Mouse (Mus musculus) heart, postnatal 36 days (tissue): ENCODE data around the gene Rabggtb. TPM values are rescaled to one million over a fixed set of nuclear protein-coding genes. Genes with fewer than 3 reads are reported as not detected.
"Not testable (repeated sequence)": the region's sequence is repeated elsewhere in the genome, so short reads cannot be mapped to it uniquely, and the experiment has no call there.

ENCODE experiments used
- DNase-seq, 2 experiments: peaks; one replicate each; pipeline ENCODE4 v3.0.0; 2021 to 2022
- intact Hi-C: fragments of 180-260 bp; cut with DNase I; formaldehyde crosslinking; loops from one replicate; pipeline ENCODE4 v1.15.1; 2025
- total RNA-seq, 2 experiments: library from RNA; stranded (reverse); gene quantifications; 2 replicates each; pipeline ENCODE4 v1.2.3; 2021

Gene Rabggtb
- total RNA-seq, 2 experiments from 2014 or later = 92.9 to 93.6 TPM

DNA sequence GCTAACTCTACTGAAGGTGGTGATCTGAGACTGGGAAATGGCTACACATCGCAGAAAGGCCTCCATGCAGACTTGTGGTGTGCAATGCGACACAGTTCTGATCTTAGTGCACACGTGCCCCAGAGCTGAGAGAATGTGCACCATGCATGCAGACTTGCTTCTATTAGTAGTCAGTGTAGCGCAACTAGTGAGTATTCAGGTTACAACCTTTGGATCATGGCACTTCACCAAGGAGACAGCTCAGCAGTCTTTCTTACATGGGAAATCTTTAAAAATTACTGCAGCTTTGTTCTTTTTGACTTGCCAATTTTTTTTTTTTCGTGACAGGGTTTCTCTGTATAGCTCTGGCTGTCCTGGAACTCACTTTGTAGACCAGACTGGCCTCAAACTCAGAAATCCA, 41.4 kb downstream of the Rabggtb start:
- intact Hi-C loops = no loop called here
- no peak for DNase-seq

DNA sequence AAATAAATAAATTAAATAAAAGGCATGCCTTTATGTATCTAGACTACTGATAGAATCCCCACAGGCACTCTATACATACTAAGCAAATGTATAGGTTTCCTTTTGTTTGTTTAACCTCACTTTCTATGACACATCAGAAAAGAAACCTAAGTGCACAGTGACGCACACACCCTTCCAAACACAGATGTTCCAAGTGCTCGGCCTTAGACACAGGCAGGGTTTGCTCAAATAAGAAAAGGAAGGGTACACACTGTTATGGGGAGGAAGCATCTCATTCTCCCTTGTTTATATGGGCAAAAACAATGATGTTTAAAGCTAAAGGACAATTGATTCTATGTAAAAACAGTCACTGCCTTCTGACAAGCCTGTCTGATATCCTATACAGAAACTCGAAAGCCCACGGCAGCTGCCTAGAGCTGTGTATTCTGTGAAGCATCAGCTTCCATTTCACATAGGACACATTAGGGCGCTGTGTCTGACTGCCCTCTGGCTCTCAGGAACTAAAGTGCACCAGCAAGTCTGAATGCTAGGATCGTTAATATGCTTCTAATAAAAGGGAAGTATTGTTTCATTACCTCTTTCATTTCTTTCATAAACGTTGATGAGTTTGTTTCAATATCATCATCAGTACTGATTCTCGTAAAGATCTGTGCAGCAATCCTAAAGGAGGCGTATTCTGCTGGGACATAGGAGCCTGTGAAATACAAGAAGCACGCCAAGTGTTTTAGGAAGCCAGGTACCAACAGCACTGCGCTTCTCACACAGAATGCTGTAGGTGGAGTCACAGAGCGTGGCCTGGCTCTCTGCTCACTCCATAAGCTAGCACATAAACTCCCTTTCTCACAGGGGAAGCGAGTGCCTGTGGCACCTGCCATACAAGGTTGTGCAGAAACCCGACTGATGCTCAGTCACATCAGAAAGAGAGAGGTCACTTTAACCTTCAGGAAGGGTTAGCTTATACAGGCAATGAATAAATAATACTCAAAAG, 45.4 kb downstream of the Rabggtb start:
- intact Hi-C loops = no loop called here
- no peak for DNase-seq

DNA sequence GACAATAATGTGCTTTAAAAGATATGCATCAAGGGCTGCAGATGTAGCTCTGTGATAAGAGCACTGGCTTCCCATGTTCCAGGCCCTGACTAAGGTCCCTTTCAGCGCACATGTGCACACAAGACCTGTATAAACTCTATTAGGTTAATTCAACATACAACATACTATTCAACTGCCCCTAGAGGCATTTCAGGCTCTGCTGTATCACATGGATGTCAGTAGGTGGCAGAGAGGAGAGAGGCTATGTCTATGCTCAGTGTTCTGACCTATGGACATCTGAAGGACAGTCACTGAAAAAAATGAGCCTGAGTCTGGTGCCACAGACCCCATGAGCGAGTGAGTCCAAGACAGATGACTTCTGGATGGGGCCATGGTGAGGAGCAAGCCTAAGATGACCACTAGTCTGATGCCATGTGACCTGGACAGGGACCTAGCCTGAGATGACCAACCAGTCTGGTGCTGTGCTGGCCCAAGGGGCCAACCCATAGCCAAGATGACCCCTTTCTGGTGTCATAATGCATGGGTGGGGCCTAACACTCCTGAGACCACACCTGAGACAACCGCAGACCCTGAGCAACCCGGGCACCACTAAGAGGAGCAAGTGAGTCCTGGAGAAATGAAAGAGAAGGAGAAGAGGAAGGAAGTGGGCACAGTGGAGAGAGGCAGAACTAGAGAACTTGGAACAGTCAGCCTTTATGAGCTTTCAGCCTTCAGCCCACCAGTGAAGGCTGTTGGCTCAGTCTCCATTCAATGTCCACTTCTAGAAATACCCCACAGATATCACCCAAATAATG, 48.0 kb downstream of the Rabggtb start:
- intact Hi-C loops = no loop called here
- no peak for DNase-seq

DNA sequence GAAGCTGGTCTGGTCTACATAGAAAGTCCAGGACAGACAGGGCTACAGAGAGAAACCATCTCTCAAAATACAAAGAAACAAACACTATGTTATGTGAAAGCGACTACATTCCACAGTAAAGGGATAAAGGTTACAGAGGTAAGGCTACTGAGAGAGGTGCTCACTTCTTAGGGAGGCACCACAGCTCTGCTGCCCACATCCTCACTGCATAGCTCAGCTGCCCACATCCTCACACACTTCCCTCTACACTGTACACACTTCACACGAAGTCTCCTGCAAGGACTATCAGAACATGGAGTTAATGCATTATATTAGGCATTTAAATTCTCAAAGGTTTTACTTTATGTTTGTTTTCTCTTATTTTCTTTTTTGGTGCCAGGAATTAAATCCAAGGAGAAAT, 49.0 kb downstream of the Rabggtb start:
- intact Hi-C loops = no loop called here

DNA sequence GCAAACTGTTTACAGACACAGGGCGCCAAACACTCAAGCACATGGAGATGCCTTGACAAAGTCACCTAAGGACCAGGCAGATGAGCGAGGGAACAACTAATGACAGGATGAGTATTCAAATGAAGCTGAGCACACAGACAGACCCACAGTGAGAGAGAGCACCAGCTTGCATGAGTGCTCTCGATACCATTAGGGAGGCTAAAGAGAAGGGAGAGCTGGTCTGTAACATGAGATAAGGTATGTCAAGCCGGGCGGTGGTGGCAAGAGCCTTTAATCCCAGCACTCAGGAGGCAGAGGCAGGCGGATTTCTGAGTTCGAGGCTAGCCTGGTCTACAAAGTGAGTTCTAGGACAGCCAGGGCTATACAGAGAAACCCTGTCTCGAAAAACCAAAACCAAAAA, 52.4 kb downstream of the Rabggtb start:
- intact Hi-C loops, DNase-seq: not testable (repeated sequence)

More for the DNA sequence above, 49.0 kb downstream of the Rabggtb start:
- DNase-seq = no peak

DNA sequence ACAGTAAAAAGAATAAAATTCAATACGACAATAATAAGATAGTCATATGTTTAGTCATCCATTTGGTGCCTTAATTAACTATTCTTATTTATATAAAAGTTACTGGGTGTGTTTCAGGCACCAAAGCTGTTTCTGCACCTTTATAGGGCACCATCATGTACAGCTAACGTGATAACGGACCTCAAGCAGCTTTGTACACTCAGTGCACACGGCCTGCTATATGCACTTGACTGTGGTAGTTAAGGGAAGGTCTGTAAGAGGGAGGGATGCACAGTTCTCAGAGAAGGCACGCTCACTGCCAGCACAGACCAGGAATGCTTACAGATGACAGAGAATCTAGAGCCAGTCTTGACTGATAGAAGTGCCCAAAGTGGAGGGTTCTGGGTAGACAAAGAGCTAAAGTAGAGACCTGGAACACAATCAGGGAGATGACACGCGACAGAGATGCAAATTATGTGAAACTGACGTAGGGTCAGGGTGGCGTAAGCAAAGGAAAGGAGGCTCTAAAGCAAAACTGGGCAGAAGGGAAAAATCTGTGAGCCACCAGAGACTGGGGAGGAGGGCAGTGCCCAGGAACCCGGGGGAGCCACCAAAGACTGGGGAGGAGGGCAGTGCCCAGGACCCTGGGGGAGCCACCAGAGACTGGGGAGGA, 54.3 kb downstream of the Rabggtb start:
- intact Hi-C loops = no loop called here
- DNase-seq = no peak

Other genes starting within 250 kb of the Rabggtb start
- 1 to 10 TPM; 4.1 to 6.6 TPM for gene St6galnac3, start 187.8 kb downstream of the Rabggtb start, total RNA-seq
- not detected for gene Asb17, start 68.8 kb downstream of the Rabggtb start, total RNA-seq
- under 1 TPM in 1 of 2 experiments, not detected in 1; 0.14 TPM for gene Msh4, start 6.9 kb downstream of the Rabggtb start, total RNA-seq
- 1,000 to 10,000 TPM; 1,212 to 1,313 TPM for gene Acadm, start 31.6 kb upstream of the Rabggtb start, total RNA-seq
- not detected for gene Slc44a5, start 60.4 kb upstream of the Rabggtb start, total RNA-seq